In genomic region chr10:92548875-92549586, GRCm38 (mm10) we compare ENCODE assay signal across 26 mouse cellular contexts.
DNase-seq lines count a peak whose midpoint lies in the region; ATAC-seq lines count a peak whose summit lies in the region.
"Had no signal": no experiment of that assay in that cellular context is flagged by ENCODE, and none has a peak within 500 bp of the region (broad histone marks: within the 10 kb centered on the region; RNA-seq: fewer than 3 reads in every experiment).

No protein-coding gene starts in this region.

- H3K9ac ChIP-seq in hindbrain, embryonic 16.5 days (ENCODE audit: low read depth, low read length): no peak overlapping the region
- no peak overlapping the region for H3K9ac ChIP-seq in midbrain, embryonic 12.5 days (replicated peaks)
- no peak overlapping the region for H3K9ac ChIP-seq in midbrain, embryonic 16.5 days (ENCODE audit: low read depth, low read length)
- H3K9ac ChIP-seq in midbrain, embryonic 14.5 days (replicated peaks; ENCODE audit: low read length): no peak overlapping the region
- H3K9ac ChIP-seq: embryonic facial prominence, embryonic 15.5 days; forebrain, embryonic 12.5 days; hindbrain, embryonic 12.5 days; limb, embryonic 13.5 days; liver, embryonic 12.5 days; liver, postnatal 0 days had no signal

- no peak overlapping the region for H3K4me2 ChIP-seq in hindbrain, embryonic 16.5 days (ENCODE audit: low read length)
- H3K4me2 ChIP-seq in midbrain, embryonic 12.5 days (replicated peaks): no peak overlapping the region
- H3K4me2 ChIP-seq in midbrain, embryonic 16.5 days (ENCODE audit: low read length): no peak overlapping the region
- H3K4me2 ChIP-seq in midbrain, embryonic 14.5 days (ENCODE audit: low read length): no peak overlapping the region
- H3K4me2 ChIP-seq: embryonic facial prominence, embryonic 15.5 days; forebrain, embryonic 12.5 days; hindbrain, embryonic 12.5 days; limb, embryonic 13.5 days; liver, embryonic 12.5 days had no signal

- no peak overlapping the region for H3K4me3 ChIP-seq in hindbrain, embryonic 16.5 days (ENCODE audit: low read length)
- H3K4me3 ChIP-seq in hindbrain, embryonic 10.5 days: no peak overlapping the region
- H3K4me3 ChIP-seq in midbrain, embryonic 12.5 days: no peak overlapping the region
- H3K4me3 ChIP-seq in midbrain, embryonic 16.5 days (ENCODE audit: low read depth, low read length): no peak overlapping the region
- H3K4me3 ChIP-seq in midbrain, embryonic 14.5 days (replicated peaks; ENCODE audit: low read depth, low read length): no peak overlapping the region
- H3K4me3 ChIP-seq: embryonic facial prominence, embryonic 15.5 days; forebrain, embryonic 12.5 days; hindbrain, embryonic 12.5 days; limb, embryonic 13.5 days; liver, embryonic 12.5 days; megakaryocyte, embryonic 14.5 days had no signal

- H3K4me1 ChIP-seq in hindbrain, embryonic 16.5 days (ENCODE audit: control insufficient read depth, insufficient read depth, low read depth, low read length): no peaks in the 10 kb centered on the region
- 0 out of 2 replicates have a peak, but pooled peaks cover 2% of the 10 kb centered on the region for H3K4me1 ChIP-seq in hindbrain, embryonic 10.5 days (replicated peaks)
- H3K4me1 ChIP-seq in midbrain, embryonic 12.5 days: 0 out of 2 replicates have a peak, but pooled peaks cover 7% of the 10 kb centered on the region
- peaks cover 5% of the 10 kb centered on the region; the same call in 1 of the 2 replicates for H3K4me1 ChIP-seq in midbrain, embryonic 16.5 days (ENCODE audit: control insufficient read depth, insufficient read depth, low read length)
- H3K4me1 ChIP-seq in midbrain, embryonic 14.5 days (ENCODE audit: control insufficient read depth, insufficient read depth, low read length): 0 out of 2 replicates have a peak, but pooled peaks cover 2% of the 10 kb centered on the region
- H3K4me1 ChIP-seq: embryonic facial prominence, embryonic 15.5 days; hindbrain, embryonic 12.5 days; limb, embryonic 13.5 days; liver, embryonic 12.5 days; megakaryocyte, embryonic 14.5 days had no signal

- 40% methylated on average over 4 of the region's 4 CpGs for WGBS in hindbrain, embryonic 16.5 days
- 71% methylated on average over 4 of the region's 4 CpGs for WGBS in hindbrain, embryonic 10.5 days
- 54% methylated on average over 4 of the region's 4 CpGs for WGBS in midbrain, embryonic 12.5 days
- WGBS in midbrain, embryonic 16.5 days: 40% methylated on average over 4 of the region's 4 CpGs
- 45% methylated on average over 4 of the region's 4 CpGs for WGBS in midbrain, embryonic 14.5 days

- no peak overlapping the region for H3K27ac ChIP-seq in hindbrain, embryonic 16.5 days (ENCODE audit: low read depth, low read length)
- no peak overlapping the region for H3K27ac ChIP-seq in hindbrain, embryonic 10.5 days
- H3K27ac ChIP-seq in midbrain, embryonic 12.5 days (replicated peaks): no peak overlapping the region
- no peak overlapping the region for H3K27ac ChIP-seq in midbrain, embryonic 16.5 days (ENCODE audit: low read length)
- no peak overlapping the region for H3K27ac ChIP-seq in midbrain, embryonic 14.5 days (replicated peaks; ENCODE audit: low read depth, low read length)
- H3K27ac ChIP-seq: embryonic facial prominence, embryonic 15.5 days; forebrain, embryonic 12.5 days; hindbrain, embryonic 12.5 days; limb, embryonic 13.5 days; liver, embryonic 12.5 days had no signal

- no peak for DNase-seq in hindbrain, embryonic 10.5 days (ENCODE audit: low spot score)
- DNase-seq in midbrain, embryonic 14.5 days: peak; percentile 38
- no peak for DNase-seq in urinary bladder, postnatal 10 days (ENCODE audit: low spot score)
- DNase-seq: adrenal gland, postnatal 25 days; cerebellum, adult 8-10 months; gastrocnemius, postnatal 14 days; heart, postnatal 14 days; kidney, adult 9 months; kidney, postnatal 14 days; layer of hippocampus, adult 9-11 months; liver, postnatal 0 days; lung, postnatal 4 days; thymus, adult 2 months; thymus, postnatal 36 days had no signal

- no peaks in the 10 kb centered on the region for H3K36me3 ChIP-seq in hindbrain, embryonic 16.5 days (ENCODE audit: control insufficient read depth, insufficient read depth, low read length)
- no peaks in the 10 kb centered on the region for H3K36me3 ChIP-seq in hindbrain, embryonic 10.5 days
- H3K36me3 ChIP-seq in midbrain, embryonic 12.5 days: no peaks in the 10 kb centered on the region
- H3K36me3 ChIP-seq in midbrain, embryonic 16.5 days (ENCODE audit: control insufficient read depth, insufficient read depth, low read length): no peaks in the 10 kb centered on the region
- H3K36me3 ChIP-seq in midbrain, embryonic 14.5 days (ENCODE audit: control insufficient read depth, insufficient read depth, low read length): no peaks in the 10 kb centered on the region
- H3K36me3 ChIP-seq: embryonic facial prominence, embryonic 15.5 days; forebrain, embryonic 12.5 days; hindbrain, embryonic 12.5 days; limb, embryonic 13.5 days; liver, embryonic 12.5 days had no signal

- H3K9me3 ChIP-seq in hindbrain, embryonic 16.5 days (ENCODE audit: control insufficient read depth, low read length): no peaks in the 10 kb centered on the region
- no peaks in the 10 kb centered on the region for H3K9me3 ChIP-seq in hindbrain, embryonic 10.5 days
- H3K9me3 ChIP-seq in midbrain, embryonic 12.5 days: no peaks in the 10 kb centered on the region
- H3K9me3 ChIP-seq in midbrain, embryonic 16.5 days (replicated peaks; ENCODE audit: control insufficient read depth, low read length, poor library complexity, severe bottlenecking): no peaks in the 10 kb centered on the region
- no peaks in the 10 kb centered on the region for H3K9me3 ChIP-seq in midbrain, embryonic 14.5 days (ENCODE audit: control insufficient read depth, low read length)
- H3K9me3 ChIP-seq: embryonic facial prominence, embryonic 15.5 days; forebrain, embryonic 12.5 days; hindbrain, embryonic 12.5 days; limb, embryonic 13.5 days; liver, embryonic 12.5 days; megakaryocyte, embryonic 14.5 days had no signal

- H3K27me3 ChIP-seq in hindbrain, embryonic 16.5 days (replicated peaks; ENCODE audit: control insufficient read depth, insufficient read depth, low read length): no peaks in the 10 kb centered on the region
- no peaks in the 10 kb centered on the region for H3K27me3 ChIP-seq in hindbrain, embryonic 10.5 days (ENCODE audit: insufficient read depth, poor library complexity, severe bottlenecking)
- H3K27me3 ChIP-seq in midbrain, embryonic 12.5 days: no peaks in the 10 kb centered on the region; the same call in 1 of the 2 replicates
- H3K27me3 ChIP-seq in midbrain, embryonic 16.5 days (ENCODE audit: control insufficient read depth, insufficient read depth, low read depth, low read length): no peaks in the 10 kb centered on the region; the same call in 1 of the 2 replicates
- H3K27me3 ChIP-seq in midbrain, embryonic 14.5 days (ENCODE audit: control insufficient read depth, insufficient read depth, low read length): no peaks in the 10 kb centered on the region
- H3K27me3 ChIP-seq: embryonic facial prominence, embryonic 15.5 days; hindbrain, embryonic 12.5 days; limb, embryonic 13.5 days; liver, embryonic 12.5 days; megakaryocyte, embryonic 14.5 days had no signal

- ATAC-seq in hindbrain, embryonic 16.5 days: peak; percentile 42
- ATAC-seq in midbrain, embryonic 12.5 days (ENCODE audit: low FRiP score, low read depth): 0 out of 2 replicates have a peak, but pooled peaks have one; percentile 23
- ATAC-seq in midbrain, embryonic 16.5 days: no peak
- no peak for ATAC-seq in midbrain, embryonic 14.5 days (ENCODE audit: low FRiP score, low TSS enrichment)
- ATAC-seq in activated CD4-positive, CD25-positive, alpha-beta regulatory T cell, adult 4 months: no peak
- ATAC-seq: CD4-positive, CD25-positive, alpha-beta regulatory T cell, adult 4 months; intestine, postnatal 0 days; liver, embryonic 12.5 days; liver, postnatal 0 days had no signal

Comparison
In these comparisons a context has a peak if more than half of its experiments do, and no peak if none do; other contexts are left out.
1. ATAC-seq: peak in hindbrain, embryonic 16.5 days (single experiment) and midbrain, embryonic 12.5 days (single experiment); none in midbrain, embryonic 16.5 days (single experiment), midbrain, embryonic 14.5 days (single experiment) and activated CD4-positive, CD25-positive, alpha-beta regulatory T cell, adult 4 months (single experiment).